Mouse (Mus musculus): ENCODE measurements around the gene Dab1. TPM values are rescaled to one million over a fixed set of nuclear protein-coding genes. Genes with fewer than 3 reads are reported as not detected.

Gene Dab1
- polyA plus RNA-seq, 1 experiment from 2014 or later = 36.4 TPM

DNA sequence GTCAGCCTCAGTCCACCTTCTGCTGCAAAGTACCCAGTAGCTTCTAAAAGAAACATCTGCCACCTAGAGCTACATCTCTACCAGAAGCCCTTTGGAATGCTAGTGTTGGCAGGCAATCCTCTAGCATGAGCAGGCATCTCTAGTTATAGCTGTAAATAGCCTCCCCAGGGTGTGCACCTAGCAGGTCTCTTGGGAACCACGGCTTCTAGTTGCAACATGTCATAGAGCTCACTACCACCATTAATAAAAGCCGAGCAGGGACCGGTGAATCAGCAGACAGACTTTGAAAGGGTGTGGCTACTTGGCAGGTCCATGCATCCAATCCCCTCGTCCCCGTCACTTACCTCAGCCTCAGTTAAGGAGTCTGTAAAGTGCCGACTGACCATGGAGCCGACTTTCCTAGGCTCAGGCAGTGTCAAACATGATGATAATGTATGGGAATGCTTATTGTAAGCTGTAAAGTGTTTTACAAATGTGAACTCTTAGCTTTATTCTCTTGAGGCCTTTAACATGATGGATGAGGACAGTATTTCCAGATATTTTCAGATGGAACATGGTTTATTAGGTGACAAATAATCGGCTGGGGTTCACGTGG lies 1095.9 kb downstream of the Dab1 start:
- H3K36me3 ChIP-seq (ENCODE audit: control insufficient read depth, insufficient read depth, low read length) = no peaks in the 10 kb centered on the region
- no peak for DNase-seq (ENCODE audit: low spot score)
- H3K27ac ChIP-seq (ENCODE audit: low read depth, low read length) = no peak overlapping the region
- H3K9ac ChIP-seq (ENCODE audit: low read length) = no peak overlapping the region
- H3K27me3 ChIP-seq (ENCODE audit: control insufficient read depth, insufficient read depth, low read length) = no peaks in the 10 kb centered on the region
- no peak overlapping the region for H3K4me3 ChIP-seq (ENCODE audit: low read depth, low read length)
- no peak overlapping the region for H3K4me2 ChIP-seq (ENCODE audit: low read depth)
- H3K9me3 ChIP-seq (ENCODE audit: control insufficient read depth, low read length) = no peaks in the 10 kb centered on the region
- no peak for ATAC-seq (ENCODE audit: insufficient read depth, low FRiP score, low TSS enrichment)
- 82% methylated on average over 9 of the region's 9 CpGs for WGBS
- H3K4me1 ChIP-seq (ENCODE audit: control insufficient read depth, insufficient read depth, low read length) = peaks cover 6% of the 10 kb centered on the region; the same call in 1 of the 2 replicates

GRCm38 (mm10) chr4:104715857-104716256 lies 1096.7 kb downstream of the Dab1 start:
- ATAC-seq (ENCODE audit: insufficient read depth, low FRiP score, low TSS enrichment) (no peak), DNase-seq (ENCODE audit: low spot score) (no peak)
- H3K27me3 ChIP-seq (ENCODE audit: control insufficient read depth, insufficient read depth, low read length) = no peaks in the 10 kb centered on the region
- no peak overlapping the region for H3K9ac ChIP-seq (ENCODE audit: low read length)
- 85% methylated on average over 6 of the region's 6 CpGs for WGBS
- H3K4me2 ChIP-seq (ENCODE audit: low read depth) = no peak overlapping the region
- H3K4me1 ChIP-seq (ENCODE audit: control insufficient read depth, insufficient read depth, low read length) = peaks cover 6% of the 10 kb centered on the region; the same call in 1 of the 2 replicates
- H3K9me3 ChIP-seq (ENCODE audit: control insufficient read depth, low read length) = no peaks in the 10 kb centered on the region
- no peak overlapping the region for H3K27ac ChIP-seq (ENCODE audit: low read depth, low read length)
- H3K4me3 ChIP-seq (ENCODE audit: low read depth, low read length) = no peak overlapping the region
- H3K36me3 ChIP-seq (ENCODE audit: control insufficient read depth, insufficient read depth, low read length) = no peaks in the 10 kb centered on the region

DNA sequence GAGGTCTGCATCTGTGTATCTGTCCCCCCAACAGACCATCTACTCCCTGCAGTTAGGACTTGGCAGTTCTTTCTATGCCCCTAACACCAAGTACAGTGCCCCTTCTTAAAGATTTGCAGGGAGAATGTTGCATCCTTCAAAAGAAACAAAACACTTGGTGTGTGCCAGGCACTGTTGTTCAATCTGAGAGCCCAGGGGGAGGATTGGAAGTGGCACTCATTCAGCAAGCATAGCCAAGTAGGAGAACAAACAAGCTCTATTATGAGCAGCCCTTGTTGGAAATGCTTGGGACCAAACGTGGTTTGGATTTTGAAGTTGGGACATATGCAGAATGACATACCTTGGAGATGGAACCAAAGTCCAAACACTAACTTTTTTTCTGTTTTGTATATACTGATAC lies 1097.3 kb downstream of the Dab1 start:
- Histone ChIP-seq H3K9ac (ENCODE audit: low read length) (no peak overlapping the region), H3K4me3 (ENCODE audit: low read depth, low read length) (no peak overlapping the region), H3K27ac (ENCODE audit: low read depth, low read length) (no peak overlapping the region), H3K4me1 (ENCODE audit: control insufficient read depth, insufficient read depth, low read length) (peaks cover 6% of the 10 kb centered on the region; the same call in 1 of the 2 replicates), H3K9me3 (ENCODE audit: control insufficient read depth, low read length) (no peaks in the 10 kb centered on the region), H3K36me3 (ENCODE audit: control insufficient read depth, insufficient read depth, low read length) (no peaks in the 10 kb centered on the region), H3K4me2 (ENCODE audit: low read depth) (no peak overlapping the region), H3K27me3 (ENCODE audit: control insufficient read depth, insufficient read depth, low read length) (no peaks in the 10 kb centered on the region)
- ATAC-seq (ENCODE audit: insufficient read depth, low FRiP score, low TSS enrichment) (no peak), DNase-seq (ENCODE audit: low spot score) (no peak)
- WGBS = 74% methylated on average over 1 of the region's 1 CpGs

- WGBS = 45% methylated on average over 13 of the region's 13 CpGs
- Histone ChIP-seq H3K27me3 (ENCODE audit: control insufficient read depth, insufficient read depth, low read length) (no peaks in the 10 kb centered on the region), H3K36me3 (ENCODE audit: control insufficient read depth, insufficient read depth, low read length) (no peaks in the 10 kb centered on the region), H3K4me3 (ENCODE audit: low read depth, low read length) (no peak overlapping the region), H3K9me3 (ENCODE audit: control insufficient read depth, low read length) (no peaks in the 10 kb centered on the region), H3K4me1 (ENCODE audit: control insufficient read depth, insufficient read depth, low read length) (peaks cover 6% of the 10 kb centered on the region; the same call in 1 of the 2 replicates), H3K4me2 (ENCODE audit: low read depth) (no peak overlapping the region), H3K9ac (ENCODE audit: low read length) (no peak overlapping the region), H3K27ac (ENCODE audit: low read depth, low read length) (peak overlapping the region; percentile 27; the same call in 1 of the 2 replicates)
- peak; percentile 64 for ATAC-seq (ENCODE audit: insufficient read depth, low FRiP score, low TSS enrichment)
- peak; percentile 33 for DNase-seq (ENCODE audit: low spot score)
Measured at GRCm38 (mm10) chr4:104718973-104719795, 1100.0 kb downstream of the Dab1 start.

- DNase-seq (ENCODE audit: low spot score) (no peak), ATAC-seq (ENCODE audit: insufficient read depth, low FRiP score, low TSS enrichment) (no peak)
- Histone ChIP-seq H3K4me2 (ENCODE audit: low read depth) (no peak overlapping the region), H3K9me3 (ENCODE audit: control insufficient read depth, low read length) (no peaks in the 10 kb centered on the region), H3K27me3 (ENCODE audit: control insufficient read depth, insufficient read depth, low read length) (no peaks in the 10 kb centered on the region), H3K36me3 (ENCODE audit: control insufficient read depth, insufficient read depth, low read length) (no peaks in the 10 kb centered on the region), H3K4me3 (ENCODE audit: low read depth, low read length) (no peak overlapping the region), H3K27ac (ENCODE audit: low read depth, low read length) (no peak overlapping the region), H3K9ac (ENCODE audit: low read length) (no peak overlapping the region), H3K4me1 (ENCODE audit: control insufficient read depth, insufficient read depth, low read length) (peaks cover 6% of the 10 kb centered on the region; the same call in 1 of the 2 replicates)
- 81% methylated on average over 6 of the region's 6 CpGs for WGBS
Measured at GRCm38 (mm10) chr4:104723527-104724045, 1104.4 kb downstream of the Dab1 start.

- H3K4me2 ChIP-seq (ENCODE audit: low read depth) = no peak overlapping the region
- 63% methylated on average over 5 of the region's 5 CpGs for WGBS
- H3K4me1 ChIP-seq (ENCODE audit: control insufficient read depth, insufficient read depth, low read length) = peaks cover 2% of the 10 kb centered on the region; the same call in 1 of the 2 replicates
- no peaks in the 10 kb centered on the region for H3K9me3 ChIP-seq (ENCODE audit: control insufficient read depth, low read length)
- no peak overlapping the region for H3K27ac ChIP-seq (ENCODE audit: low read depth, low read length)
- H3K36me3 ChIP-seq (ENCODE audit: control insufficient read depth, insufficient read depth, low read length) = no peaks in the 10 kb centered on the region
- H3K4me3 ChIP-seq (ENCODE audit: low read depth, low read length) = no peak overlapping the region
- DNase-seq (ENCODE audit: low spot score) (no peak), ATAC-seq (ENCODE audit: insufficient read depth, low FRiP score, low TSS enrichment) (no peak)
- no peak overlapping the region for H3K9ac ChIP-seq (ENCODE audit: low read length)
- no peaks in the 10 kb centered on the region for H3K27me3 ChIP-seq (ENCODE audit: control insufficient read depth, insufficient read depth, low read length)
Measured at GRCm38 (mm10) chr4:104724258-104724657, 1105.1 kb downstream of the Dab1 start.

DNA sequence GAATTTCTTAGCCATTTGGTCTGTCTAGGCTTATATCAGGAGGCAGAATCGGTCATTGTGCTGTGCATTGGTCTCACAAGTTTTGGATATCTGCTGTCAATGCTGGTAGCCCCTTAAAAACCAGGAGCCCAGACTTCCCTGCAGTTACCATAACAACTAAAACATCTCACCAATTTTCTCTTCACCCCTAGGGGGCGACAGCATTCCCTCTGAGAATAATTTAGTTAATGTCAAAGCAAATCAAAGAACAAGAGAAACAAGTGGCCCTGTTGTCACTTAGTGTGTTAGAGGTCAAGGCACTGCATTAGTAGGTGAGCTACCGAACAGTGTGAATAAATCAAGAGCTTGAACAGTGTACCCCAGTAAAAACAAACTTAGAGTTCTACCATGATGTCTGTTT lies 1106.5 kb downstream of the Dab1 start:
- no peaks in the 10 kb centered on the region for H3K27me3 ChIP-seq (ENCODE audit: control insufficient read depth, insufficient read depth, low read length)
- H3K9ac ChIP-seq (ENCODE audit: low read length) = no peak overlapping the region
- H3K27ac ChIP-seq (ENCODE audit: low read depth, low read length) = no peak overlapping the region
- ATAC-seq (ENCODE audit: insufficient read depth, low FRiP score, low TSS enrichment) = no peak
- H3K4me3 ChIP-seq (ENCODE audit: low read depth, low read length) = no peak overlapping the region
- peak; percentile 30 for DNase-seq (ENCODE audit: low spot score)
- H3K9me3 ChIP-seq (ENCODE audit: control insufficient read depth, low read length) = no peaks in the 10 kb centered on the region
- no peaks in the 10 kb centered on the region for H3K36me3 ChIP-seq (ENCODE audit: control insufficient read depth, insufficient read depth, low read length)
- H3K4me1 ChIP-seq (ENCODE audit: control insufficient read depth, insufficient read depth, low read length) = no peaks in the 10 kb centered on the region
- H3K4me2 ChIP-seq (ENCODE audit: low read depth) = no peak overlapping the region
- 56% methylated on average over 3 of the region's 3 CpGs for WGBS

DNA sequence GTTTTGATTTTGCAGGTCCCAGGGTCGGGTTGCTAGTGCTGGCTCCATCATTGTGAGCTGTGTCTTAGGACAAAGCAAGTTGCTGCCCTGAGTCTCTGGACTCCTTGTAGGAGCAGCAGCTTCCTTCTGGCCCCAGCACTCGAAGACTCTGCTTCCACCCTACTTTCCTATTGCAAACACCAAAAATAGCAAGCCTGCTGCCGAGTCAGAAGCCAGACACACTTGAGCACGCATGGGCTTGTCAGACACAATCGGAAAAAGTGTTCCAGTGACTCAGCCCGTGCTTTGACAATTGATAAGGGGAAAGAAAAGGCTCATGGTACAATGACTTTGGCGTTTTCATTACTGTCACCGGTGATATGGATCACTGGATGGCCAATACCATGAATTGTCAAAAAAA lies 1110.0 kb downstream of the Dab1 start:
- no peaks in the 10 kb centered on the region for H3K27me3 ChIP-seq (ENCODE audit: control insufficient read depth, insufficient read depth, low read length)
- no peaks in the 10 kb centered on the region for H3K4me1 ChIP-seq (ENCODE audit: control insufficient read depth, insufficient read depth, low read length)
- no peaks in the 10 kb centered on the region for H3K36me3 ChIP-seq (ENCODE audit: control insufficient read depth, insufficient read depth, low read length)
- H3K27ac ChIP-seq (ENCODE audit: low read depth, low read length) = no peak overlapping the region
- H3K9me3 ChIP-seq (ENCODE audit: control insufficient read depth, low read length) = no peaks in the 10 kb centered on the region
- H3K4me2 ChIP-seq (ENCODE audit: low read depth) = no peak overlapping the region
- WGBS = 83% methylated on average over 8 of the region's 8 CpGs
- ATAC-seq (ENCODE audit: insufficient read depth, low FRiP score, low TSS enrichment) (no peak), DNase-seq (ENCODE audit: low spot score) (no peak)
- H3K4me3 ChIP-seq (ENCODE audit: low read depth, low read length) = no peak overlapping the region
- no peak overlapping the region for H3K9ac ChIP-seq (ENCODE audit: low read length)
